Mouse (Mus musculus): ENCODE results near the gene Khdc1c.
"Not testable (repeated sequence)": the region's sequence is repeated elsewhere in the genome, so short reads cannot be mapped to it uniquely, and the experiment has no call there.

Gene Khdc1c

GRCm38 (mm10) chr1:21368031-21368430 is at the start of gene Khdc1c:
Gene Khdc1c, plus strand, starts transcription at chr1:21368331.
- not testable (repeated sequence) for DNase-seq (ENCODE audit: low read depth, low spot score)

- DNase-seq (ENCODE audit: low read depth, low spot score): not testable (repeated sequence)
Measured at GRCm38 (mm10) chr1:21320271-21320670, 47.9 kb upstream of the Khdc1c start.

GRCm38 (mm10) chr1:21321656-21322055 is 46.5 kb upstream of the Khdc1c start:
- DNase-seq (ENCODE audit: low read depth, low spot score): no peak

DNA sequence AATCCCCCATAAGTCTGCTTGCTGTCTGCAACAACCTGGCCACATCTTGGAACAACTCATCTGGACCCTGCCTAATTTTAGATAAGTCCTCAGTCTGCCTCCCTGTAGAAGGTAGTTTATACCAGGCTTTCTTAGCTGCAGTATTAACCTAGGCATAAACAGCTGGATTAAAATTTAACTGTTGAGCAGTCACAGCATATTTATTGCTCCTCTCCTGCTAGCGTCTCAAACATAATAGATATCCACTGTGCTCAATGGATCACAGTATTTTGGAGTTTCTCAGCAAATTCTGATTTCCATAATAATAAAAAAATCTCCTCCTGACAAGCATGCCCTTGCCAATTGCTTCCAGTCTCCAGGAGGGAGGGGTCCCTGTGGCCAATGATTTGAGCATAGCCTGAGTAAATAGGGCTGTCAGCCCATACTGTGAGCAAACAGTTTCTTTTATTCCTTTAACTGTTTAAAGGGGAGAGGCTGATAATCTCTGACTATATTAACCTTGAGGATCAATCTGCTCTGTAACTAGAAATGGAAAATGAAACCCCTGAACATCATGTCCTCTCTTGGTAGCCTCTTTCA is 44.0 kb upstream of the Khdc1c start:
- no peak for DNase-seq (ENCODE audit: low read depth, low spot score)

- DNase-seq (ENCODE audit: low read depth, low spot score): no peak
Measured at GRCm38 (mm10) chr1:21324633-21325032, 43.5 kb upstream of the Khdc1c start.

DNA sequence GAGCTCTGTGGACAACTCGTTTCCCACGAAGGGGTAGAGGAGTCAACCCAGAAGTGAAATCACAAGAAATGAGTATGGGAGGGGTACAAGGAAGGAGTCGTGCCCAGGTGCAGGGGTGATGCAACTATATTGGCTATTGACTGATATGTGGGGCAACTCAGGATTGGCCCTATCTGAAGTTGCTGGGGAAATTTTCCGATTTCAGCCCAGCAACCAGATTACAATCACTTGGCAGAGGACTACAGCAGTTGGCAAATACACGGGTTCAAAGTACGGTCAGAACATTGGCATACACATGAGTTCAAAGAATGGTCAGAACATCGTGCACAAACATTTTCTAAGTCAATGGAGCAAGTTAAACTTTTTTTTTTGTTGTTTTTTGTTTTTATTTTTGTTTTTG is 41.4 kb upstream of the Khdc1c start:
- no peak for DNase-seq (ENCODE audit: low read depth, low spot score)

GRCm38 (mm10) chr1:21331161-21331560 is 37.0 kb upstream of the Khdc1c start:
- not testable (repeated sequence) for DNase-seq (ENCODE audit: low read depth, low spot score)

- no peak for DNase-seq (ENCODE audit: low read depth, low spot score)
Measured at GRCm38 (mm10) chr1:21333222-21333973, 34.7 kb upstream of the Khdc1c start.

GRCm38 (mm10) chr1:21335836-21336235 is 32.3 kb upstream of the Khdc1c start:
- DNase-seq (ENCODE audit: low read depth, low spot score): no peak

DNA sequence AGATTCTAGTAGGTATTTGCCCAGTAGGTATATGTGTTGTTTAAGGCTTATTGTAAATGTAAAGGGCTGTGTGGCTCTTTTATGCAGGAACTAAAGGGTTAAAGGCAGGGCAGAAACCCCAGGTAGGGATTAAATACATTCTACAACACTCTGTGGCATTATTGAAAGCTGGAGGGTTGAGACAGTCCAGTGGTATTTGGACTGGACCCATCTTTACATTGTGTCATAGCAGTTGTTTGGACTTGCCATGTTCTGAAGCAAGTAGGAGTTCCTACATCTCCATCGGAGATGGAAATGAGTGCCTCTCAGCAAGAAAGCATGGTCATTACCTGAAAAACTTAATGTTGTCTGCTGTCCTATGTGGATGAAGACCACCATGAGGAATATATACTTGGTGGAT is 27.4 kb upstream of the Khdc1c start:
- DNase-seq (ENCODE audit: low read depth, low spot score): no peak

DNA sequence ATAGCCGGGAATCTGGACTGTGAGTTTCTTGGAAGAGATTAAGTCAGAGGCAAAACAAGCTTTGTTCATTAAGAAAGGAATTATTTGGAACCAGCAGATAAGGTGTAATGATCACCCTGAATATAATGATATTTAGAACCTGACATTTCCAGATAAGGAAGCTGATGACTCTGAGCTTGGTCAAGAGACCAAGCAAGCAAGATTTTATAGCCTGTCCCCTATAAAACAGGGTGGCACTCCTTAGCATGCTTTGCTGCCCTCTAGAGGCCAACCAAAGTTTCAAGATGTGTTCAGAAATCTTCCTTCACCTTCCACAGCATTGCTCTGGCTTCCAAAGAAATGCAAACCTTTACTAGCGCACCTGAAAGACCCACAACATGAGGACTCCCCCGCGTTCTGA is 23.9 kb upstream of the Khdc1c start:
- peak; percentile 26 for DNase-seq (ENCODE audit: low read depth, low spot score)

DNA sequence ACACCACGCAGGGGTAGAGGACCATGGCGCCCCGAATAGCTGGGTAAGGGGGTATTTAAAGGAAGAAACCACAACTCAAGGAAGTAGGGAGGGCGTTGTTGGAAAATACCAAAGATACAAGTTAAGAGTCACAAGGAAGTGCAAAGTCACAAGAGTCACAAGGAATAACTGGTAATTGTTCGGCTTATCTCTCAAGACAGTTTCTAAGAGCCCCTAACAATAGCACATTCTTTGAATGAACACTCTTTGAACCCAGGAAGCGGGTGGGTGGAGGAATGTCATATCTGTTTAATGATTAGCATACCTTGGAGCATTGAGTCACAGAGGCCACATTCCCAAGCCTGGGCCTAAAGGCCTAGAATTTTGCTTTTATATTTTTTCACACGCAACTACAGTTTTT is 23.4 kb upstream of the Khdc1c start:
- not testable (repeated sequence) for DNase-seq (ENCODE audit: low read depth, low spot score)

GRCm38 (mm10) chr1:21349341-21349740 is 18.8 kb upstream of the Khdc1c start, which contains the start of gene Khdc1a:
Gene Khdc1a, plus strand, starts transcription at chr1:21349641.
- no peak for DNase-seq (ENCODE audit: low read depth, low spot score)

- no peak for DNase-seq (ENCODE audit: low read depth, low spot score)
Measured at GRCm38 (mm10) chr1:21383256-21383655, 15.1 kb downstream of the Khdc1c start, which contains the start of gene Khdc1b. Gene Khdc1b, plus strand, starts transcription at chr1:21383556.

GRCm38 (mm10) chr1:21391138-21391671 is 23.1 kb downstream of the Khdc1c start:
- no peak for DNase-seq (ENCODE audit: low read depth, low spot score)

GRCm38 (mm10) chr1:21402804-21403203 is 34.7 kb downstream of the Khdc1c start:
- no peak for DNase-seq (ENCODE audit: low read depth, low spot score)

DNA sequence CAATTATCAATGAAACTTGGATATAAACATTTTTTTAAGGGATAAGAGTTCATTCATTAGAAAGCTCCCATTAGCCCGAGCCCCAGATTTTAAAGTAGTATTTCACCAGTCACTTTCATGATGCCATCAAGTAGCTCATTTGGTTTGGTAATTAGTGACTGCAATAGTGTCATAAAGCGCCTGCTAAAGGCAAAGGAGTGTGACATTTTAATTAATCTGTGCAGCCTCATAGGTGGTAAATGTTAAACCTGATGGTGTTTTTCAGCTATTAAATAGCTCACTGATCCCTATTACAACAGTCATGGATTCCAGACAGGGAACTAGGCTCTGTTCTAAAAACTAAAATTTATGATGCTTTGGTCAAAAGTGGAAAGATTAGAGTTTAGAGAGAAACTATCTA is 39.1 kb downstream of the Khdc1c start:
- DNase-seq (ENCODE audit: low read depth, low spot score): no peak

GRCm38 (mm10) chr1:21411331-21412196 is 43.4 kb downstream of the Khdc1c start:
- no peak for DNase-seq (ENCODE audit: low read depth, low spot score)

DNA sequence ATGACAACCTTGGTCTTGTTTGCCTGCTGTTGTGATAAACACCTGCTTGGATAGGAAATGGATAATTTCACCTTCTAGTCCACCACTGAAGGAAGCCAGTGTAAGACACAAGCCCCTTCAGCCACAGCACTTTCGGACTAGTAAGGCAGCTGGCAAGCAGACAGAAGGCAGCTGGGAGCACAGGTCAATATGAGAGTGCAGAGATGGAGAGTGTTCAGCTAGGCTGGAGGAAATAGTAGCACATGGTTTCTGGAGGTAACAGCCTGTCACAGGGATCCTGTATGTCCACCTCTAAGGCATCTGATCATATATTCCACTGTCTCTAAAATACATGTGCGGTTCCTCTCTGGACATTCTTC is 44.0 kb downstream of the Khdc1c start:
- no peak for DNase-seq (ENCODE audit: low read depth, low spot score)

DNA sequence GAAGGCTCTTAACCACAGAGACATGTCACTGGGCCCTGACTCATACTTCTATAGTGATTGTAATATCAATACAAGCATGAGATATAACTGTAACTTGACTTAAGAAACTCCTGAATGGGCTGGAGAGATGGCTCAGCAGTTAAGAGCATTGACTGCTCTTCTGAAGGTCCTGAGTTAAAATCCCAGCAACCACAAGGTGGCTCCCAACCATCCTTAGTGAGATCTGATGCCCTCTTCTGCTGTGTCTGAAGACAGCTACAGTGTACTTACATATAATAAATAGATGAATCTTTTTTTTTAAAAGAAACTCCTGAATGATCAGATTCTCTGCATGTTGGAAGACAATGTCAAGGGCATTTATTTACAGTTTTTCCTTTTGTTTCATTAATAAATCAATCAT is 51.2 kb downstream of the Khdc1c start:
- DNase-seq (ENCODE audit: low read depth, low spot score): no peak
